Mouse (Mus musculus): ENCODE data around the gene Eif4b.
A peak's percentile ranks its signal among the peaks of the same experiment; 100 is the strongest.

Gene Eif4b

DNA sequence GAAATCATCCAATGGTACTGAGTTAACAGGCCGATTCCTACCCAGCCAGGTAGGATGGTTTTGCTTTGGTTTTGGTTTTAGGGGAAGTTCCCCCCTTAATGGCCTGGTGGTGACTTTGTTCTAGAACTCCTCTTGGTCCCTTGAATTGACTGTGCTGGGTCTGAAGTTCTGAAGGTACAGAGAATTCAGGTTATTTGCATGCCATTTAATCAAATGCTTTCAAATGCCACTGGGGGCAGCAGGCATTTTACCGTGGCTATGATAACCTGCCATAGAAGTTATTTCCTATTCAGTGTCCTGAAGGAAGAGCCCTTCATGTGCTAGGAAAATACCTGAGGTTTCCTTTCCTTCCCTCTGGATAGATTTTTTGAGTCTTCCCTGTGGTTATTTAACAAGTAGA lies 6.9 kb downstream of the Eif4b start:
- Histone ChIP-seq H3K9me3 (ENCODE audit: low read length) (no peaks in the 10 kb centered on the region), H3K36me3 (ENCODE audit: insufficient read depth, low read length) (peaks cover 93% of the 10 kb centered on the region), H3K27me3 (ENCODE audit: insufficient read depth, low read length) (no peaks in the 10 kb centered on the region), H3K4me1 (replicated peaks; ENCODE audit: low read depth, low read length) (peaks cover 96% of the 10 kb centered on the region), H3K4me3 (replicated peaks; ENCODE audit: low read length) (peak overlapping the region; percentile 35)
- no peak for TF ChIP-seq POU5F1 (IDR thresholded peaks at IDR 0.05; ENCODE audit: borderline replicate concordance, low read length)

DNA sequence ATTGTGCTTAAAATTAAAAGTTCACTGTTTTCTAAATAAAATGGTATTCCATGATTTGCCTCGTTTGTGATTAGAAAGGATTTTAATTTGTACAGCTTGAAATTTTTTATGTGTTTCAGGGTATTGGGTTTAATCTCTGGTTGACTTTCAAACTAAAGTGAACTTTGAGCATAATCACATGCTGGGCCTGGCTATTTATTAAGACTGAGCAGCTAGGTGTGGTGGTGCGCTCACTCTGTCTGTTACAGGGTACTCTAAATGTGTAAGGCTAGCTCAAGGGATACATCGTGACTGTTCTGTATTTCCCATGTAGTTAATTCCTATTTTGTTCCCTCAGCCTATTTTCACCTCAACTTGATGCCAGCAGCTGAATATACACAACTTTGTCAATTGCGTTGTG lies 8.6 kb downstream of the Eif4b start:
- Histone ChIP-seq H3K4me3 (replicated peaks; ENCODE audit: low read length) (no peak overlapping the region), H3K27me3 (ENCODE audit: insufficient read depth, low read length) (no peaks in the 10 kb centered on the region), H3K36me3 (ENCODE audit: insufficient read depth, low read length) (peaks cover 99% of the 10 kb centered on the region), H3K9me3 (ENCODE audit: low read length) (no peaks in the 10 kb centered on the region), H3K4me1 (replicated peaks; ENCODE audit: low read depth, low read length) (peaks cover 89% of the 10 kb centered on the region)
- TF ChIP-seq CTCF (conservative IDR thresholded peaks at IDR 0.05; ENCODE audit: low read length) (no peak), POU5F1 (IDR thresholded peaks at IDR 0.05; ENCODE audit: borderline replicate concordance, low read length) (no peak), NANOG (IDR thresholded peaks at IDR 0.05; ENCODE audit: borderline replicate concordance, low read length) (no peak)

DNA sequence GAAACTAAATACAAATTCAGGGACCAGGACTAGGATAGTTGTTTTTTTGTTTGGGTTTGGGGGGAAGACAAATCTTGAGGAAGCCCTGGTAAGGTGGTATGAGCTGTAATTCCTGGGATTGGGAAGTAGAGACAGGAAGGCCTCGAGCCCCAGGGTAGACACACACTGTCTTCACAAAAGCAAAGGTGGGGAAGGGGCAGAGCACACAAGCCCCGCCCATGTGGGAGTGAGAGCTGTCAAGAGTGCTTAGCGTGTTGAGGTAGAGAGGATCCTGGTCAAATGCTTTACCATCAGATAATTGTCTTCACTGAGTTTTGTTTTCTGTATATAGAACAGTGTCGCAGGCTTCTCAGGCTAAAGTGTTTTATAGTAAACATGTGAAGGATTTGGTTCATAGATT lies 9.5 kb downstream of the Eif4b start:
- H3K36me3 ChIP-seq (ENCODE audit: insufficient read depth, low read length), result peaks cover 99% of the 10 kb centered on the region

DNA sequence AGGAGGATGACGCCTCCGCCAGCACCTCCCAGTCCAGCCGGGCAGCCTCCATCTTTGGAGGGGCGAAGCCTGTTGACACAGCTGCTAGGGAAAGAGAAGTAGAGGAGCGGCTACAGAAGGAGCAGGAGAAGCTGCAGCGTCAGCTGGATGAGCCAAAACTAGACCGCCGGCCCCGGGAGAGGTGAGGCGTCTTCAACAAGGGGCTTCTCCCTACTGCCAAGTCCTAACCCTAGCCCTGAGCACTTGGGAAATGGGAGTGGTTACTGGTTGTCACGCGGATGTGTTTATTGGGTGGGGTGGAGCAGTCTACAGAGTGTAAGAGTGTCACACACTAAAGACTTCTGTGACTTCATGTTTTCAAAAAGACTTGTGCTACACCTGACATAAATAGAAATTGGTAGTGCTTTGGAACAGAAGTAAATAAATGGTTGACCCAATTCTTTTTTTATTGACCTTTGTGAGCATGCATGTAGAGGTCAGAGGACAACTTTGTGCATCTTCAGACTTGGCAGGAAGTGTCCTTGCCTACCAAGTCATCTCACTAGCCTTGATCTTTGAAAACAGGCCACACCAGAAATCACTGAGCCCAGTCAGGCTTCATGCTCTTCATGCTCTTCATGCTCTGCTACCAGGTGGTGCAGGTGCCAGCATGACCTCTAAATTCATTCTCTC lies 16.5 kb downstream of the Eif4b start:
- Histone ChIP-seq H3K36me3 (ENCODE audit: insufficient read depth, low read length) (peaks cover 100% of the 10 kb centered on the region), H3K4me3 (replicated peaks; ENCODE audit: low read length) (no peak overlapping the region), H3K27me3 (ENCODE audit: insufficient read depth, low read length) (no peaks in the 10 kb centered on the region), H3K4me1 (replicated peaks; ENCODE audit: low read depth, low read length) (peaks cover 84% of the 10 kb centered on the region), H3K9me3 (ENCODE audit: low read length) (no peaks in the 10 kb centered on the region)
- TF ChIP-seq POU5F1 (IDR thresholded peaks at IDR 0.05; ENCODE audit: borderline replicate concordance, low read length), result no peak
- TF ChIP-seq NANOG (IDR thresholded peaks at IDR 0.05; ENCODE audit: borderline replicate concordance, low read length), result no peak
- TF ChIP-seq CTCF (conservative IDR thresholded peaks at IDR 0.05; ENCODE audit: low read length), result no peak

More for the DNA sequence above, 9.5 kb downstream of the Eif4b start:
- Histone ChIP-seq H3K27me3 (ENCODE audit: insufficient read depth, low read length) (no peaks in the 10 kb centered on the region), H3K4me3 (replicated peaks; ENCODE audit: low read length) (no peak overlapping the region), H3K9me3 (ENCODE audit: low read length) (no peaks in the 10 kb centered on the region), H3K4me1 (replicated peaks; ENCODE audit: low read depth, low read length) (peaks cover 89% of the 10 kb centered on the region)
- TF ChIP-seq NANOG (IDR thresholded peaks at IDR 0.05; ENCODE audit: borderline replicate concordance, low read length), result no peak

DNA sequence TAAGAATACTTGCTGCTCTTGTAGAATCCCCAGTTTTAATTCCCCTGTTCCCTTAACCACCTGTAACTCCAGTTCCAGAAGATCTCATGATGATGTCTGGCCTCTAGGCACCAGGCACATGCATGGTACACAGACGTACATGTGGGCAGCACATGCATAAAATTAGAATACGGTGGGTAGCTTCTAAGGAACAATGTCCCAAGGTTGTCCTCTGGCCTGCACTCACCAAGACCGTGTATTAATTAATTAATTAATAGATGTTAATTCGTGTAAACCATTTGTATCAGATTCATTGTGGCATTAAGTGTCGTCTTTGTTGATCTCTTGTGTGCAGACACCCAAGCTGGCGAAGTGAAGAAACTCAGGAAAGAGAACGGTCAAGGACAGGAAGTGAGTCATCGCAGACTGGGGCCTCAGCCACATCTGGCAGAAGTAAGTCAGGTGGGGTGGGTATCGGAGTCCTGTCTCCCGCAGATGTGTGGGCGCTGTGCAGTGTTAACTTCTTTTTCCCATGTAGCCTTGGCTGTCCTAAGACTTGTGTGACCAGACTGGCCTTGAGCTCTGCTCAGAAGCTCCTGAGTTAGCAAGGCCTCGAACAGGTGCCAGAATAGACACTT lies 17.6 kb downstream of the Eif4b start:
- no peaks in the 10 kb centered on the region for H3K27me3 ChIP-seq (ENCODE audit: insufficient read depth, low read length)
- peaks cover 100% of the 10 kb centered on the region for H3K36me3 ChIP-seq (ENCODE audit: insufficient read depth, low read length)
- H3K9me3 ChIP-seq (ENCODE audit: low read length), result no peaks in the 10 kb centered on the region
- TF ChIP-seq POU5F1 (IDR thresholded peaks at IDR 0.05; ENCODE audit: borderline replicate concordance, low read length) (no peak), CTCF (conservative IDR thresholded peaks at IDR 0.05; ENCODE audit: low read length) (no peak), NANOG (IDR thresholded peaks at IDR 0.05; ENCODE audit: borderline replicate concordance, low read length) (no peak)
- H3K4me3 ChIP-seq (replicated peaks; ENCODE audit: low read length), result no peak overlapping the region
- peaks cover 87% of the 10 kb centered on the region for H3K4me1 ChIP-seq (replicated peaks; ENCODE audit: low read depth, low read length)

DNA sequence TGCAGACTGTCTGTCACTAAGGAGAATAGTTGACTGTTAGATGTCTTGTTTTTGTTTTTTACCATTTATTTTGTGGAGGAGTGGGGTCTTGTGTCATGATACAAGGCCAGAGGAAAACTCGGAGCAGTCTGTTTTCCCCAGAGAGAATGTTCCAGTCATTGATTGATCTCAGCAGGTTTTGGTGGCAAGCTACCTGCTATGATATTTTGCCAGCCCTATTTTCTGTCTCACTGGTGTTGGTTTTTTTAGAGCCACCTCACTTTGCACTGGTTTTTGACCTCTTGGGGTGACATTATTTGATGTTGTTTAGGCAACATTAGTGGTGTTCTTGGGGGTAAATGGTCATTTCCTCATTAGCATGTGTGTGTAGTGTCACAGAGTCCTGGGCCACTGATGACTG lies 18.1 kb downstream of the Eif4b start:
- TF ChIP-seq POU5F1 (IDR thresholded peaks at IDR 0.05; ENCODE audit: borderline replicate concordance, low read length), result no peak
- TF ChIP-seq NANOG (IDR thresholded peaks at IDR 0.05; ENCODE audit: borderline replicate concordance, low read length), result no peak
- TF ChIP-seq CTCF (conservative IDR thresholded peaks at IDR 0.05; ENCODE audit: low read length), result no peak

DNA sequence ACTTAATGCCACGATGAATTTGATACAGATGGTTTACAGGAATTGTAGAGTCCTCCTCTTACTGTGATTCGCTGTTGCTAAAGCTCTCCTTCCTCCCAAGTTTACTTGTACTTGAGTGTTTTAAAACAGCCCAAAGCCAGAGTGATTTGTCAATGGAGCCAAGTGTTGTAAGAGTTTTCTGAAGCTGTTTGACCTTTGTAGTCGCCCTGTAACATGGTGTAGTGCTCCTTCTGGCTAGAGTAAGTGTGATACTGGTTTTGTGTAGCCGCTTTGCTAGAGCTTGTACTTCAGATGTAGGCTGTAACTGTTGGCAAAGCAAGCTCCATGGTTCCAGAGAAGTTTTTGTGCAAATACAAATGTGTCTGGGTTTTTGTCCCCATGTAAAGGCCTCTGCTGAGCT lies 18.6 kb downstream of the Eif4b start:
- Histone ChIP-seq H3K27me3 (ENCODE audit: insufficient read depth, low read length) (no peaks in the 10 kb centered on the region), H3K4me1 (replicated peaks; ENCODE audit: low read depth, low read length) (peaks cover 87% of the 10 kb centered on the region), H3K4me3 (replicated peaks; ENCODE audit: low read length) (no peak overlapping the region), H3K36me3 (ENCODE audit: insufficient read depth, low read length) (peaks cover 99% of the 10 kb centered on the region), H3K9me3 (ENCODE audit: low read length) (no peaks in the 10 kb centered on the region)
- no peak for TF ChIP-seq NANOG (IDR thresholded peaks at IDR 0.05; ENCODE audit: borderline replicate concordance, low read length)
- no peak for TF ChIP-seq CTCF (conservative IDR thresholded peaks at IDR 0.05; ENCODE audit: low read length)
- no peak for TF ChIP-seq POU5F1 (IDR thresholded peaks at IDR 0.05; ENCODE audit: borderline replicate concordance, low read length)

More for the DNA sequence above, 18.1 kb downstream of the Eif4b start:
- no peaks in the 10 kb centered on the region for H3K27me3 ChIP-seq (ENCODE audit: insufficient read depth, low read length)
- H3K4me3 ChIP-seq (replicated peaks; ENCODE audit: low read length), result no peak overlapping the region
- H3K36me3 ChIP-seq (ENCODE audit: insufficient read depth, low read length), result peaks cover 100% of the 10 kb centered on the region
- H3K9me3 ChIP-seq (ENCODE audit: low read length), result no peaks in the 10 kb centered on the region
- peaks cover 87% of the 10 kb centered on the region for H3K4me1 ChIP-seq (replicated peaks; ENCODE audit: low read depth, low read length)

DNA sequence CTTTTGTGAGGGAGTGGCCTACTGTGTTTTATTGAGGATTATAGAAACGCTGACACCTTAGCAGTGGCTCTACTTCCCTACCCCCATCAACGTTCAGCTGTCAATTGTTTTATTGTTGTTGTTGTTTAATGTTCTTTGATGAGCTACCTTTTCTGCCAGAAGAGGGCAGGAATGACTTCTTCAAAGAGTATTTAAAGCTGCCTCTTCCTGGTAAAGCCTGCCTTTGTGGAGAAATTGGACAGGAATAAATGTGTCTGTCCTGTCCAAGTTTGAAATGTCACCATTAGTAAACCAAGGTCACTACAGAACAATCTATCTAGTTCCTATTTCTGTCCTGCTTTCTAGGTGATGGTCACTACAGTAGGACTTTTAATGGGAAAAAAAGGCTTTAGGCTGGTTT lies 20.6 kb downstream of the Eif4b start:
- Histone ChIP-seq H3K4me1 (replicated peaks; ENCODE audit: low read depth, low read length) (peaks cover 88% of the 10 kb centered on the region), H3K9me3 (ENCODE audit: low read length) (no peaks in the 10 kb centered on the region), H3K4me3 (replicated peaks; ENCODE audit: low read length) (no peak overlapping the region), H3K36me3 (ENCODE audit: insufficient read depth, low read length) (peaks cover 99% of the 10 kb centered on the region), H3K27me3 (ENCODE audit: insufficient read depth, low read length) (peaks cover 4% of the 10 kb centered on the region)
- TF ChIP-seq NANOG (IDR thresholded peaks at IDR 0.05; ENCODE audit: borderline replicate concordance, low read length), result no peak
- no peak for TF ChIP-seq POU5F1 (IDR thresholded peaks at IDR 0.05; ENCODE audit: borderline replicate concordance, low read length)
- TF ChIP-seq CTCF (conservative IDR thresholded peaks at IDR 0.05; ENCODE audit: low read length), result no peak

DNA sequence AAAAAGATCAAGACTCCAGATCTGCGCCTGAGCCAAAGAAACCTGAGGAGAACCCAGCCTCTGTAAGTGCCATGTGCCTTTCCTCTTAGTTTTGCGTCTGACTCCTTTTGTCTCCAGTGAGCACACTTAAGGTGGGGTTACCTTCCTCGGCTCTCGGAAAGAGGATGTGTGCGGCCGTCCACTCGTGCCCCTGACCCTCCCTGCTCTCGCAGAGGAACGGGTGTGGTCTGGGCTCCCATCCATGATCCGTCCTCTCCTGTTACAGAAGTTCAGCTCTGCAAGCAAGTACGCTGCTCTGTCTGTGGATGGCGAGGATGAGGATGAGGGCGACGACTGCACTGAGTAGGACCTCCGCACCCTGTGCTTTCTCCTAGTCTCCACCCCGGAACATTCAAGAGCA lies 21.4 kb downstream of the Eif4b start:
- peaks cover 93% of the 10 kb centered on the region for H3K36me3 ChIP-seq (ENCODE audit: insufficient read depth, low read length)
- H3K9me3 ChIP-seq (ENCODE audit: low read length), result no peaks in the 10 kb centered on the region
- peaks cover 12% of the 10 kb centered on the region for H3K27me3 ChIP-seq (ENCODE audit: insufficient read depth, low read length)
- H3K4me3 ChIP-seq (replicated peaks; ENCODE audit: low read length), result no peak overlapping the region
- TF ChIP-seq NANOG (IDR thresholded peaks at IDR 0.05; ENCODE audit: borderline replicate concordance, low read length) (no peak), POU5F1 (IDR thresholded peaks at IDR 0.05; ENCODE audit: borderline replicate concordance, low read length) (no peak), CTCF (conservative IDR thresholded peaks at IDR 0.05; ENCODE audit: low read length) (no peak)
- H3K4me1 ChIP-seq (replicated peaks; ENCODE audit: low read depth, low read length), result peaks cover 87% of the 10 kb centered on the region

Data from E14TG2a.4 (cell line).